Mouse (Mus musculus): ENCODE results near the gene Cfap61. TPM values are rescaled to one million over a fixed set of nuclear protein-coding genes. Genes with fewer than 3 reads are reported as not detected.

The Cfap61 gene
- polyA plus RNA-seq, 1 experiment from 2014 or later = not detected

GRCm38 (mm10) chr2:146168017-146168803 is 233.6 kb downstream of the Cfap61 start:
- no peaks in the 10 kb centered on the region for H3K36me3 ChIP-seq (replicated peaks)
- no peak for ATAC-seq (ENCODE audit: insufficient read depth)
- no peaks in the 10 kb centered on the region for H3K9me3 ChIP-seq (replicated peaks)
- H3K4me2 ChIP-seq = no peak overlapping the region
- no peak overlapping the region for H3K27ac ChIP-seq (replicated peaks)
- no peaks in the 10 kb centered on the region for H3K27me3 ChIP-seq
- no peak overlapping the region for H3K4me3 ChIP-seq (replicated peaks)
- no peak overlapping the region for H3K9ac ChIP-seq
- WGBS (ENCODE audit: insufficient replicate concordance) = 61% methylated on average over 14 of the region's 14 CpGs
- no peaks in the 10 kb centered on the region for H3K4me1 ChIP-seq (replicated peaks)

- Histone ChIP-seq H3K4me2 (no peak overlapping the region), H3K9me3 (replicated peaks) (no peaks in the 10 kb centered on the region), H3K9ac (no peak overlapping the region), H3K4me3 (replicated peaks) (no peak overlapping the region), H3K27ac (replicated peaks) (no peak overlapping the region), H3K4me1 (replicated peaks) (no peaks in the 10 kb centered on the region), H3K36me3 (replicated peaks) (no peaks in the 10 kb centered on the region), H3K27me3 (no peaks in the 10 kb centered on the region)
- no peak for ATAC-seq (ENCODE audit: insufficient read depth)
- WGBS (ENCODE audit: insufficient replicate concordance) = 70% methylated on average over 7 of the region's 7 CpGs
Observed at GRCm38 (mm10) chr2:146169492-146169891, 234.9 kb downstream of the Cfap61 start.

- Histone ChIP-seq H3K9ac (no peak overlapping the region), H3K4me2 (no peak overlapping the region), H3K4me3 (replicated peaks) (no peak overlapping the region), H3K9me3 (replicated peaks) (no peaks in the 10 kb centered on the region), H3K27ac (replicated peaks) (no peak overlapping the region), H3K4me1 (replicated peaks) (no peaks in the 10 kb centered on the region), H3K27me3 (no peaks in the 10 kb centered on the region), H3K36me3 (replicated peaks) (no peaks in the 10 kb centered on the region)
- no peak for ATAC-seq (ENCODE audit: insufficient read depth)
- WGBS (ENCODE audit: insufficient replicate concordance) = 37% methylated on average over 4 of the region's 4 CpGs
Observed at GRCm38 (mm10) chr2:146172106-146172505, 237.5 kb downstream of the Cfap61 start.

GRCm38 (mm10) chr2:146174173-146174572 is 239.6 kb downstream of the Cfap61 start:
- WGBS (ENCODE audit: insufficient replicate concordance) = 67% methylated on average over 7 of the region's 7 CpGs
- Histone ChIP-seq H3K4me2 (no peak overlapping the region), H3K4me1 (replicated peaks) (no peaks in the 10 kb centered on the region), H3K36me3 (replicated peaks) (no peaks in the 10 kb centered on the region), H3K27me3 (no peaks in the 10 kb centered on the region), H3K9me3 (replicated peaks) (no peaks in the 10 kb centered on the region), H3K9ac (no peak overlapping the region), H3K4me3 (replicated peaks) (no peak overlapping the region), H3K27ac (replicated peaks) (no peak overlapping the region)
- ATAC-seq (ENCODE audit: insufficient read depth) = no peak

GRCm38 (mm10) chr2:146178718-146179117 is 244.1 kb downstream of the Cfap61 start:
- Histone ChIP-seq H3K27me3 (no peaks in the 10 kb centered on the region), H3K27ac (replicated peaks) (no peak overlapping the region), H3K9ac (no peak overlapping the region), H3K4me1 (replicated peaks) (no peaks in the 10 kb centered on the region), H3K9me3 (replicated peaks) (no peaks in the 10 kb centered on the region), H3K36me3 (replicated peaks) (no peaks in the 10 kb centered on the region), H3K4me3 (replicated peaks) (no peak overlapping the region), H3K4me2 (no peak overlapping the region)
- no peak for ATAC-seq (ENCODE audit: insufficient read depth)
- 47% methylated on average over 1 of the region's 1 CpGs for WGBS (ENCODE audit: insufficient replicate concordance)

- H3K4me3 ChIP-seq (replicated peaks) = no peak overlapping the region
- H3K4me2 ChIP-seq = no peak overlapping the region
- no peak overlapping the region for H3K9ac ChIP-seq
- H3K36me3 ChIP-seq (replicated peaks) = no peaks in the 10 kb centered on the region
- H3K27ac ChIP-seq (replicated peaks) = no peak overlapping the region
- 71% methylated on average over 24 of the region's 24 CpGs for WGBS (ENCODE audit: insufficient replicate concordance)
- H3K9me3 ChIP-seq (replicated peaks) = no peaks in the 10 kb centered on the region
- no peaks in the 10 kb centered on the region for H3K4me1 ChIP-seq (replicated peaks)
- H3K27me3 ChIP-seq = no peaks in the 10 kb centered on the region
- ATAC-seq (ENCODE audit: insufficient read depth) = no peak
Observed at GRCm38 (mm10) chr2:146183830-146184793, 249.5 kb downstream of the Cfap61 start.

- no peak overlapping the region for H3K4me3 ChIP-seq (replicated peaks)
- no peaks in the 10 kb centered on the region for H3K27me3 ChIP-seq
- H3K9ac ChIP-seq = no peak overlapping the region
- H3K4me2 ChIP-seq = no peak overlapping the region
- 80% methylated on average over 11 of the region's 11 CpGs for WGBS (ENCODE audit: insufficient replicate concordance)
- H3K36me3 ChIP-seq (replicated peaks) = no peaks in the 10 kb centered on the region
- no peaks in the 10 kb centered on the region for H3K4me1 ChIP-seq (replicated peaks)
- no peak overlapping the region for H3K27ac ChIP-seq (replicated peaks)
- ATAC-seq (ENCODE audit: insufficient read depth) = no peak
- H3K9me3 ChIP-seq (replicated peaks) = no peaks in the 10 kb centered on the region
Observed at GRCm38 (mm10) chr2:146196126-146196525, 261.5 kb downstream of the Cfap61 start.

GRCm38 (mm10) chr2:146197947-146198346 is 263.4 kb downstream of the Cfap61 start:
- Histone ChIP-seq H3K4me1 (replicated peaks) (no peaks in the 10 kb centered on the region), H3K4me3 (replicated peaks) (no peak overlapping the region), H3K27me3 (no peaks in the 10 kb centered on the region), H3K27ac (replicated peaks) (no peak overlapping the region), H3K9me3 (replicated peaks) (no peaks in the 10 kb centered on the region), H3K9ac (no peak overlapping the region), H3K36me3 (replicated peaks) (no peaks in the 10 kb centered on the region), H3K4me2 (no peak overlapping the region)
- 13% methylated on average over 7 of the region's 7 CpGs for WGBS (ENCODE audit: insufficient replicate concordance)
- ATAC-seq (ENCODE audit: insufficient read depth) = peak; percentile 31; the same call in 1 of the 2 replicates

GRCm38 (mm10) chr2:146210968-146211367 is 276.4 kb downstream of the Cfap61 start:
- Histone ChIP-seq H3K4me3 (replicated peaks) (no peak overlapping the region), H3K27ac (replicated peaks) (no peak overlapping the region), H3K4me1 (replicated peaks) (no peaks in the 10 kb centered on the region), H3K4me2 (no peak overlapping the region), H3K27me3 (peaks cover 20% of the 10 kb centered on the region), H3K9me3 (replicated peaks) (no peaks in the 10 kb centered on the region), H3K9ac (no peak overlapping the region), H3K36me3 (replicated peaks) (no peaks in the 10 kb centered on the region)
- WGBS (ENCODE audit: insufficient replicate concordance) = 19% methylated on average over 4 of the region's 4 CpGs
- no peak for ATAC-seq (ENCODE audit: insufficient read depth)

GRCm38 (mm10) chr2:146214715-146215114 is 280.1 kb downstream of the Cfap61 start:
- Histone ChIP-seq H3K36me3 (replicated peaks) (no peaks in the 10 kb centered on the region), H3K9me3 (replicated peaks) (no peaks in the 10 kb centered on the region), H3K27ac (replicated peaks) (no peak overlapping the region), H3K9ac (no peak overlapping the region), H3K27me3 (peaks cover 57% of the 10 kb centered on the region), H3K4me2 (no peak overlapping the region), H3K4me1 (replicated peaks) (peaks cover 5% of the 10 kb centered on the region; the same call in 1 of the 2 replicates), H3K4me3 (replicated peaks) (no peak overlapping the region)
- ATAC-seq (ENCODE audit: insufficient read depth) = no peak
- WGBS (ENCODE audit: insufficient replicate concordance) = 3% methylated on average over 9 of the region's 9 CpGs

All from liver, embryonic 15.5 days (tissue).